ENCODE assay signal across 8 mouse cellular contexts in the genomic region with DNA sequence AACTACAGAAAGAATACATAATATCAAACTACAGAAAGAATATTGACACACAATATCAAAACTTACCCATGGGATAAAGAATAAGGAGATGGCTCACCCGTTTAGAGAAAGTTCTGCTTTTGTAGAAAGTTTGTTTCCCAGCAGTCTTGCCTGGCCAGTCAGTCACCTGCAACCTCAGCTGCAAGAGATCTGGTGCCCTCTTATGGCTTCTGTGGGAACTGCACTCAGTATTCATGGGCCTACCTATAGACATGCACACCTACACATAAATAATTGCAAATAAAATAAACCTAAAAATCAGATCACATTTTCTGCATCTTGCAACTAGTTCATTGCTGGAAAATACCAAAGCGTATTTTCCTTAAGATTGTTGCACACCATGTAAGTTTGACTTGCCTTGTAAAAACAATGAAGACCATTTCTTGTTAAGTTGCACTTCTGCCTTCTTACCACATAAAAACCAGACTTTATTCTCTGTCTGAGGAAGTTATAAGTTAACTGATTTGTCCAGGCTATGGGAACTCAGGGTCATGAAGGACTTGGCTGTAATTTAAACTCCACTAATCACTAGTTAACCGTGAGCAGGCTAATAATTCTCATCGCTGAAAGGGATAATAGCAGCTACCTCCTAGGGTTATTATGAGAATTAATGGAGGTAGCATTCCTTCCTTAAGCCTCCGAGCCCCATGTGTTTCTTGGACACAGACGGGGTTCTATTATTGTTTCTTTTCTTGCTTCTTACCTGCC.
DNase-seq lines count a peak whose midpoint lies in the region; ATAC-seq lines count a peak whose summit lies in the region.

No protein-coding gene starts in this region.

- no peaks in the 10 kb centered on the region for H3K27me3 ChIP-seq in forebrain, embryonic 14.5 days (replicated peaks; ENCODE audit: control insufficient read depth, insufficient read depth, low read length)
- no peaks in the 10 kb centered on the region for H3K27me3 ChIP-seq in forebrain, embryonic 10.5 days (ENCODE audit: poor library complexity, severe bottlenecking)
- H3K27me3 ChIP-seq in splenic B cell, adult 2 months (ENCODE audit: control insufficient read depth, insufficient read depth, low read length, poor library complexity, severe bottlenecking), result no peaks in the 10 kb centered on the region

- H3K27ac ChIP-seq in forebrain, embryonic 14.5 days (ENCODE audit: low read depth, low read length), result no peak overlapping the region
- no peak overlapping the region for H3K27ac ChIP-seq in forebrain, embryonic 10.5 days

- H3K36me3 ChIP-seq in forebrain, embryonic 14.5 days (ENCODE audit: control insufficient read depth, insufficient read depth, low read length), result no peaks in the 10 kb centered on the region
- H3K36me3 ChIP-seq in forebrain, embryonic 10.5 days (replicated peaks), result no peaks in the 10 kb centered on the region
- H3K36me3 ChIP-seq in splenic B cell, adult 2 months (ENCODE audit: control insufficient read depth, insufficient read depth, low read length, poor library complexity, severe bottlenecking), result no peaks in the 10 kb centered on the region

- 64% methylated on average over 6 of the region's 6 CpGs for WGBS in forebrain, embryonic 14.5 days
- 80% methylated on average over 6 of the region's 6 CpGs for WGBS in forebrain, embryonic 10.5 days

- no peaks in the 10 kb centered on the region for H3K4me1 ChIP-seq in forebrain, embryonic 14.5 days (ENCODE audit: control insufficient read depth, insufficient read depth, low read length)
- H3K4me1 ChIP-seq in forebrain, embryonic 10.5 days, result peaks cover 20% of the 10 kb centered on the region

- H3K9ac ChIP-seq in forebrain, embryonic 14.5 days (ENCODE audit: low read length), result no peak overlapping the region

- H3K4me3 ChIP-seq in forebrain, embryonic 14.5 days (ENCODE audit: low read depth, low read length), result no peak overlapping the region
- no peak overlapping the region for H3K4me3 ChIP-seq in forebrain, embryonic 10.5 days

- peak; percentile 24 for DNase-seq in forebrain, embryonic 14.5 days (ENCODE audit: low spot score)
- no peak for DNase-seq in forebrain, embryonic 10.5 days (ENCODE audit: extremely low spot score, low spot score)
- peak; percentile 20 for DNase-seq in ovary, postnatal 36 days (ENCODE audit: low spot score)
- no peak for DNase-seq in ovary, adult 18-20 months (ENCODE audit: low spot score)
- DNase-seq in kidney, postnatal 4 days, result peak; percentile 84 to 88
- DNase-seq in splenic B cell, adult 2 months (ENCODE audit: low read depth, low spot score), result peak; percentile 74
- no peak for DNase-seq in right cerebral cortex, postnatal 36 days (ENCODE audit: low spot score in 2 of 2)

- no peaks in the 10 kb centered on the region for H3K9me3 ChIP-seq in forebrain, embryonic 14.5 days (replicated peaks; ENCODE audit: control insufficient read depth, low read length)
- H3K9me3 ChIP-seq in forebrain, embryonic 10.5 days, result no peaks in the 10 kb centered on the region

- H3K4me2 ChIP-seq in forebrain, embryonic 14.5 days (ENCODE audit: low read length), result no peak overlapping the region

- no peak for ATAC-seq in forebrain, embryonic 14.5 days
- peak; percentile 89 for ATAC-seq in common myeloid progenitor, adult 5-6 weeks (replicated peaks; ENCODE audit: low read depth, poor library complexity, severe bottlenecking)

Comparison
In these comparisons a context has a peak if more than half of its experiments do, and no peak if none do; other contexts are left out.
1. DNase-seq: peak in forebrain, embryonic 14.5 days (single experiment), ovary, postnatal 36 days (single experiment), kidney, postnatal 4 days (2 of 2) and splenic B cell, adult 2 months (single experiment); none in forebrain, embryonic 10.5 days (single experiment), ovary, adult 18-20 months (single experiment) and right cerebral cortex, postnatal 36 days (0 of 2).